Mouse (Mus musculus): ENCODE measurements around the gene Dusp21.

The Dusp21 gene

DNA sequence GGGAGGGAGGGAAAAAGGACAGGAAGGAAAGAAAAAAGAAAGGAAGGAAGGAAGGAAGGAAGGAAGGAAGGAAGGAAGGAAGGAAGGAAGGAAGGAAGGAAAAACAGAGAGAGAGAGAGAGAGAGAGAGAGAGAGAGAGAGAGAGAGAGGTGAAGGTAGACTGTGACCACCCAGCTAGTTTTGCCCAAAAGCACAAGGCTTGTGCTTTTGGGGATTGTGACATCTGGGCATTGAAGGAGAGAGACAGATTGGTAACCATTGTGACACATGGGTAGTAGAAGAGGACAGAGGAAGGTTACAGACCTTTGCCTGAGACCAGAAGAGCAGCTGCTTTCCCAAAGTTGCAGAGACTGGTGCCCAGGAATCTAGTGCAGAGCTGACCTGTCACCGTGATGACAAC lies at the start of gene Dusp21:
TSS of gene Dusp21 (plus strand) at position 301 of the 400 bp plus-strand sequence.
- DNase-seq, result no peak

DNA sequence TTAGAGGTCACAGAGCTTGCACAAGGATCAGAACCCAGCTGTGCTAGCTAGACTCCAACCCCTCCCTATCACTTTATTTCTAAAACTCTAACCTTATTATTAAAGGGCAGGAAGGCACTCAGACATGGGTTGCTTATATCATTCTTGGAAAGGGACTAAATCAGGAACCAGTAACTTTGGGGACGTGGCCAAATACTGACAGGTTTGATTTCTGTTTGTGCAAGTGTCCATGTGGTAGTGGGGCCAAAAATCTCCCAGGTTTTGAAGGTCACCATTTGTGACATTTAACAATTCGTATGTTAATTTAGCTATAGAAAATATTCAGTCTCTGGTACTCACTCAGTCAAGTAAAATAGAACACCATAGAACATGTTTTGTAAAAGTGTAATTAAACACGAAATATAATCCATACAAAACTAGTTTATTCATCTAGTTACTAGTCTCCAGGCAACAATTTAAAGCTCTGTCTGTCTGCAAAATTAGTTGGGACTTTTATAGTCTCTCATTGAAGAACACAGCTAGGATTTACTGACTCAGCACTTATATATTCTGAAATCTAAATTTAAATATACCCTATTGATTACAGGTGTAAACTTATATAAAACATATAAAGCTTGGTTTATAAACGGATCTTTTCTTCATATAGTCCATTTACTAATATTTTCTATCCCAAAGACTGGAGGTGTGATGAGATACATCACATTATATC lies 15.2 kb downstream of the Dusp21 start:
- DNase-seq, result no peak

DNA sequence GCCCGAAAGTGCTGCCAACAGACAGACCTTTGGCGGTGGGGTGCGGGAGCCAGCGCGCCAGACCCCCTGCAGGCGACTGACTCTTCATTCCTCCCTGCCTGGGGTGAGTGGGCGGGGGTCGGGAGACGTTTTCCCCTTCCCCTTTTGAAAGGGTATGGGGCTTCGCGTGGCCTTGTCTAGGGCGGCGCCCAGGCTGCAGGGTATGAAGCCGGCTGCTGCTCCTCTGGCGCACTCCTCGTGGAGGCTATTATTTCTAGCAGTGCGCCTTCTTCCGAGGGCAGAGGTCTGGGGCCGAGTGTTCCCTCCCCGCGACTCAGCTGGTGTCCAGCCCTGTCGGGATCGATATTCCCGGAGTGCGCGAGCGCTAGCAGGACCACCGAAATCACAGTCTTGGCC lies 16.1 kb downstream of the Dusp21 start:
- DNase-seq, result peak; percentile 51

DNA sequence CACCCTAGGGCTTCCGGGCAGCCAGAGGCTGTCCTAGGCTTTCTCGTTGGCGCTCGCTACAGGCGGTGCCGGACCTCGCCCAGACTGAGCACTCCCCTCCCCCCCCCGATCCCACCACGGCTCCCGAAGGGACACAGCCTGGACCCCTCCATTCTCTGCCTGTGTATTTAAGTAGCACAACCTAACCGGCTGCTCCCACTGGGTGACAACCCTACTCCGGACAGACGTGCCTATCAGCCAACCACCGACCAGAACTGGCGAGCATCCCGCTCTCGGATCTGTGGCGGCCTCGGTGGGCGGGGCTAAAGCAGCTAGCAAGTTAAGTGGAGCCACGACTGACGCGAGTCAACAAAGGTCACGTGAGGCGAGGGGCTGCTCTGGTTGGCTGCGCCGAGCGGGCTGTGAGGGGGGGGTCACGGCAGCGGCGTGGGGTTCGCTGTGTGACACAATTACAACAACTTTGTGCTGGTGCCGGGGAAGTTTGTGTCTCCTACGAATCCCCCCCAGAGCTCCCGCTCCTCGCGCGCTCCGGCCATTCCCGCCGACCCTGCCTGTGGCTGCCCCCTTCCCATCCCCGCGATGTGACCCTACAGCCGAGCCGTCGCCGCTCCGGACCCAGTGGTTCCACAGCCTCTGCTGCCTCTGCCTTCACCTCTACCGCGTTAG lies 16.7 kb downstream of the Dusp21 start, which contains the start of gene Kdm6a:
TSS of gene Kdm6a (plus strand) at position 384 of the 666 bp plus-strand sequence.
- DNase-seq, result peak; percentile 97

DNA sequence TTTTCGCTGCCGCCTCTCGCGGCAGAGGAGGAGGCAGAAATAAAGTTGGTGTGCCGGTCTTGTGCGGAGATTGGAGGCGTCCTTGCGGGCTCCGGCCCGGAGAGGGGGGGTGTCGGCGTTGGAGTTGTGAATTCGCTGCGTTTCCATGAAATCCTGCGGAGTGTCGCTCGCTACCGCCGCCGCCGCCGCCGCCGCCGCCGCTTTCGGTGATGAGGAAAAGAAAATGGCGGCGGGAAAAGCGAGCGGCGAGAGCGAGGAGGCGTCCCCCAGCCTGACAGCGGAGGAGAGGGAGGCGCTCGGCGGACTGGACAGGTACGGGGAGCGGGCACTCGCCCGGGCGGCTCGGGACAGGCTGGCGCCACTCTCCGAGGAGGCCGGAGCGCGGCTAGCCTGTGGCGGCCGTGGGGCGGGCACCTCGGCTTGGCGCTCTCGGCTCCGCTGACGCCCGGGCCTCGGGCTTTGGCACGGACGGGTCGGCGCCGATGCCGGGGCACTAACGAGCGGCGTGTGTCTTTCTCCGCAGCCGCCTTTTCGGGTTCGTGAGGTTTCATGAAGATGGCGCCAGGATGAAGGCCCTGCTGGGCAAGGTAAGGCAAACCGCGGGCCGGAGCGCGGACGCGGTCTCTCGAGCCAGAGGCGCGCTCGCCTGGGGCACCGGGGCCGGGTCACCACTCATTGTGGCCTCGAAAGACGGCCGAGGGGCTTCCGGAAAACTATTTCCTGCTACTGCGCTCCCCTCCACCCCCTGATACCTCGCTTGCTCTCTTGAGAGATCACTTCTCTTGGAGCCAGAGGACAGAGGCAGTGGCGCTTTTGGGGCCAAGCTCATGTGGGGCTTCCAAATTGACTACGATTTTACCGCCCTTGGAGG lies 17.4 kb downstream of the Dusp21 start:
- DNase-seq, result peak; percentile 60

DNA sequence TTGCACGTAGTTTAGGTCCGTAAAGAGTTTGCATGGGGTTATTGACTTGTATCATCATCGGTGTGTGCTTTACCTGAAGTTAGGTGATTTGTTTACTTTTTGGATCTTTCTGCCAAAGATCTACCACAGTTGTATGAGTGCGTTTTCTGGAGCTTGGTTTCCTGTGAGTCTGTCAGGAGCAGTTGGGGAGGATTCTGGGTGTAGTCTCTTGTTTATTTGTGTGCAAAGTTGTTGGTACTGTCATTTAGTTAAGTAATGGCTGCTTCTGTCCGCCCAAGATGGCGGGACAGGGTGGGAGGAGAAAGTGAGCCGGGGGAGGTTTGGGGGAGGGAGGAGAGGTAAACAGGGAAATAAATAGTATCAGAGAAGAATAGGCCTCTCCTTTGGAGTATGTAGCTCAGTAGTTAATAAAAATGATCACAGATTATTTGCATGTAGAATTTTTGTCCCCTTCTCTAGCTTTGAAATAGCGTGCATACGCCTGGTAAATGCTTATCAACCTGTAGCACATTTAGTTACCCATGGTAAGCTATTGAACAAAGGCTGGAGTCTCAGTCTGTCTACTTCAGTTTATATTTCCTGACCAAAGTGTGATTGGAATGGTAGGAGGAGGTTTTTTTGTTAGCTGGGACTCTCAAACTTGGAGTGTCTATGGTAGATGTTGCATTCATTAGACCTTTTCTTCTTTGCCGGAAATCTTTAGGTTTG lies 18.4 kb downstream of the Dusp21 start:
- peak; percentile 19 for DNase-seq

DNA sequence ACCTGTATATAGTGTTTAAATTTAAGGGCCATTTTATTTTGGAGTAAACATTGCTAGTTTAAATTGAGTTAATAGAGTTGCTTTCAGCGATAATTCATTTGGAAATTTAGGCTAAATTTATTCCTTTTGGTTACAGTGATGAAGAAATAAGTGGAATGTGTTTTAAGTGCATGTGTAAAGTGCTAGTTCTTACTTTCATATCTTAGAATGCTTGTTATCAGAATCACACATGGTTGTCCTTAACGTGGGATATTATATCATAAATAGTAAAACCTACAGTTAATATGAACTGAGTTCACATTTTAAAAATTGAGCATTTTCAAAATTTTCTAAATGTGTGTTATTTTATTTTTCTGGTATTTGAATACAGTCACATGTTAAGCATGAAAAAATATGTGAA lies 19.5 kb downstream of the Dusp21 start:
- no peak for DNase-seq

DNA sequence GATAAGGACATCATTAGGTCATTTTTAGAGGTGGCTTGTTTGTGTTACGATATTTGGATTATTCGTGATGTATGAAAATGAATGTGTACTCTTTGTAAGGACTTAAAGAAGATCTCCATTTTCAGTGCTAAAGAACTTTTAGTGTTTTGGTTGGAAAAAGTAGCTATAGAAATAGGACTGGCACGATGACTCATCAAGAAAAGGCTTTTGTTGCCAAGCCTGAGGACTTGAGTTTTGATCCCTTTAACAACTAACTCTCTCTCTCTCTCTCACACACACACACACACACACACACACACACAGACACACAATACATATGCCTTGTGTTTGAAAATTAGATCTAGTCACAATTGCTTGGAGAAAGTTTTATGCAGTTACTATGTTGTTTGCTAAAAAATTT lies 21.3 kb downstream of the Dusp21 start:
- no peak for DNase-seq

DNA sequence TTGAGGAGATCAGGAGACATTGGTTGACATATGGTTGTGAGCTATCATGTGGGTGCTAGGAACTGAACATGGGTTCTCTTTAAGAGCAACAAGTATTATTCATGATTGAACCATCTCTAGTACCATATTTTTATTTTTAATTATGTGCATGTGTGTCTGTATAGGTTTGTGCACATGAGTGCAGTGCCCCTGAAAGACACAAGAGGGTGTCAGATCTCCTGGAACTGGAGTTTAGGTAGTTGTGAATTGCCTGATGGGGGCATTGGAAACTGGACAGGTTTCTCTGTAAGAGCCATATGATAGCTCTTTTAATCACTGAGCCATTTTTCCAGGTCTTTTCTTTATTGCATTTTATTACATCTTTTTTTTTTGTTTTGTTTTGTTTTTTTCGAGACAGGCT lies 23.3 kb downstream of the Dusp21 start:
- peak; percentile 7 for DNase-seq

DNA sequence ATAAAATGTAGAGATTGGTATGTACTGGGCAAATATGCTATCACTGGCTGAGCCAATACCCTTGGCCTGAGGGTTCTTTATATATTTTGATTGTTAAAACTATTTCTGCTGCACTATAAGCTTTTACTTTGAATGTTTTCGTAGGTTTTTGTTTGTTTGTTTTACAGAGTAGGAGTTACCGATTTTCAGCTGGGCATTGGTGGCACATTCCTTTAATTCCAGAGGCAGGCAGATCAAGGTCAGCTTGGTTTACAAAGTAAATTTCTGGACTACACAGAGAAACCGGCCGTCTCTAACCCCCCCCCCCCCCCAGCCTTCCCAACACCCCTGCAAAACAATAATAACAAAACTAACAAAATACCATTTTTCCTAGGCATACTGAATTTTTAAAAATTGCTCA lies 29.2 kb downstream of the Dusp21 start:
- no peak for DNase-seq

DNA sequence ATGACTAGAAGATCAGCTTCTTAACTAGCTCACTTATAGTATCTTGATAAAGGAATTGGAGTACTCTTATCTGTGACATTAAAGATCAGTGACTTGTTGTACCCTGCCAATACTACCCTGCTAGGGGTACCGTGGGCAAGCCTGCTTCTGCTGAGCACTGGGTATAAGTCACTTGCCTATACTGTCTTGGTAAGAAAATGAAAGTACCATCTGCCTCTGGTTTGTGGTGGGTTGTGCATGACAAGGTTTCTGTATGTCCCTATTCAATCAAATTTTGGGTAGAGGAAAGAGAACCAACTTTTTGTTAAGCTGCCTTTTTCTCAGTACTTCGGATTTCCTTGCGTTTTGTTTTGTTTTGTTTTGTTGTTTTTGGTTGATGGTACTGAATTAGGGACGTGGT lies 32.1 kb downstream of the Dusp21 start:
- no peak for DNase-seq

DNA sequence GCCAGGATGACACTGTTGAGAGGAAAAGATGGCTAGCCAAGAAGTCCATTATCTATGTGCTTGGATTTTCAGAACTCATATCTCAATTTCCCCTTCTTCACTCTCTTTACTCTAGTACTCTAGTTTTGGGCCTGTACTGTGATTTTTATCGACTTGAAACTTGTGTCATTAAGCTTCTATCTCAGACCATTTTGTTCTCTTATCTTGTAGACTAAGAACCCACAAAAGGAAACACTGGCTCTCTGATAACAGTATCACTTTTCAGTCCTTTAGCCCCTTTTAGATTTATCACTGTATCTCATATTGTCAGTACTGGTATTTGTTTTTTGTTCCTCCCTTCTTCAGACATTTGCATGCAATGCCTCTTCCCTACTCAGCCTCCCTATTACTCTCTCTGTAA lies 33.8 kb downstream of the Dusp21 start:
- DNase-seq, result no peak

DNA sequence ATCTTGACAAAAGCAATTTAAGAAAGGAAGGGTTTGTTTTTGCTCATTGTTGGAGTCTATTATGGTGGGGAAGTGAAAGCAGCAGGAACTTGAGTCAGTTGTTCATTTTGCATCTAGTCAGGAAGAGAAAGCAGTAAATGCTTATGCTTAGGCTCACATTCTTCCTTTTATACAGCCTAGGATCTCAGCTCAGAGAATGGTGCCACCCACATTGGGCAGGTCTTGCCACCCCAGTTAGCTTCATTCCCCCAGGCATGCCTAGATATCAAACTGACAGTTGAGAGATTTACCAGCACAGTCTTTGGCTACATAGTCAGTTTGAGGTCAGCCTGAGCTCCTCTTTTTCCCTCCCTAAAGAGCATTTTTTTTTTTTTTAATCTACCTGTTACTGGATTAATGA lies 41.5 kb downstream of the Dusp21 start:
- no peak for DNase-seq

DNA sequence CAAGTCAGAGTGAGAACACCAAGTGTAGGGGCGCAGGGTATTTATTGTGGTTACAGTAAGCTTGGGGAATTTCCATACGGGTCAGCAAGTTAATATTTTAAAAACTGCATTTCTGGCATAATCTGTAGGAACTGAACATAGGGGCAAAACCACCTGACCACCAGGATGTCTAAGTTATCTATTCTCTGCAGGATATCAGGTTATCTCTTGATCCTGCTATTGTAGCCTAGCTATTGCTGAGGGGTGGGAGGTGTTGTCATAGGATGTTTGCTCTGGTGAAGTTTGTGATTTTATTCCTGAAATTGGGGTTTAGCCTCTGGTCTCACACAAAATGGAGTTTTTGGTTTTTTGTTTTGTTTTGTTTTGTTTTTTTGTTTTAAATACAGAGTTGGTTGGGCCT lies 42.6 kb downstream of the Dusp21 start:
- no peak for DNase-seq
